In the genomic region with DNA sequence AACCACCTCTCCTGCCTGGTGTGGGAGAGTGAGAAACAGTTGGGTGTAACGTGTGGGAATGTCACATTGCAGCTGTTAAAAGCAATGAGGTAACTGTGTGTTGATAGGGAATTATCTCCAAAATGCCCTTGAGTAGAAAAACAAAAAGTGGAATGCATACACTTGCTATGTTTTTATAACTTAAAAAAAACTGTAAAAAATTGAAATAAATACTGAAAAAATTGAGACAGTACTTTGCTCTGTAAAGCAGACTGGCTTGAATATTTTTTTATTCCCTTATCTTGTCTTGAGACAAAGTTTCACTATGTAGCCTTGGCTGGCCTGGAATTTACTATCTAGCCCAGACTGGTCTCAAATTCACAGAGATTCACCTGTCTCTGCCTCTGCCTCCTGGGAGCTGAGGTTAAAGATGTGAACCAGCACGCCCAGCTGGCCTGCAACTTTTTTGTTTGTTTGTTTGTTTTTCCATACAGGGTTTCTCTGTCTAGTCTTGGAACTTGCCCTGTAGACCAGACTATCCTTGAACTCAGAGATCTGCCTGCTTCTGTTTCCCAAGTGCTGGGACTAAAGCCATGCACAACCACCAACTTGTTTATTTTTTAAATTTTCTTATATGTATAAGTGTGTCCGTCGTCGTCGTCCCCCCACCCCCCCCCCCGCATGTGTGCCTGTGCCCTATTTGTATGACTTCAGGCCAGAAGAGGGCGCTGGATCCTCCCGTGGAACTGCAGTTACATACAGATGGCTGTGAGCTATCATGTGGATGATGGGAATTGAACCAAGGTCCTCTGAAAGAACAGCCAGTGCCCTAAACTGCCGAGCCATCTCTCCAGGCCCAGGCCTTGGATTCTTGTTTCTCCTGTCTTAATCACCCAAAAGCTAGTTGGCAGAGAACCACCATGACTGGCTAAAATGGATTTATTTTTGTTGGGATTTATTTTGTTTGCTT, we compare ENCODE assay signal across 11 mouse cellular contexts. TPM values are rescaled to one million over a fixed set of nuclear protein-coding genes. Genes with fewer than 3 reads are reported as not detected.
A peak's percentile ranks its signal among the peaks of the same experiment; 100 is the strongest.
DNase-seq lines count a peak whose midpoint lies in the region; ATAC-seq lines count a peak whose summit lies in the region.
"Had no signal": no experiment of that assay in that cellular context is flagged by ENCODE, and none has a peak within 500 bp of the region (broad histone marks: within the 10 kb centered on the region; RNA-seq: fewer than 3 reads in every experiment).

No protein-coding gene starts in this region.

- H3K4me3 ChIP-seq in heart, embryonic 10.5 days = no peak overlapping the region
- no peak overlapping the region for H3K4me3 ChIP-seq in heart, embryonic 11.5 days (ENCODE audit: low read depth, low read length)
- H3K4me3 ChIP-seq in heart, embryonic 16.5 days (ENCODE audit: low read length) = no peak overlapping the region
- H3K4me3 ChIP-seq in forebrain, embryonic 16.5 days (replicated peaks; ENCODE audit: low read length) = no peak overlapping the region
- H3K4me3 ChIP-seq: lung, embryonic 15.5 days had no signal

- no peak for DNase-seq in heart, embryonic 10.5 days (ENCODE audit: low spot score)
- peak; percentile 51 for DNase-seq in testis, postnatal 14 days (ENCODE audit: low spot score)
- DNase-seq in testis, postnatal 10 days (ENCODE audit: low spot score) = no peak
- DNase-seq in retina, postnatal 1 day = peak; percentile 57
- no peak for DNase-seq in layer of hippocampus, postnatal 25 days (ENCODE audit: extremely low spot score in 1 of 2, low spot score in 1 of 2)
- DNase-seq: adrenal gland, postnatal 10 days had no signal

- H3K27ac ChIP-seq in heart, embryonic 10.5 days = peak overlapping the region; percentile 38
- H3K27ac ChIP-seq in heart, embryonic 11.5 days (ENCODE audit: low read depth, low read length) = no peak overlapping the region; the same call in 1 of the 2 replicates
- peak overlapping the region; percentile 24; the same call in 1 of the 2 replicates for H3K27ac ChIP-seq in heart, embryonic 16.5 days (ENCODE audit: low read length)
- H3K27ac ChIP-seq in forebrain, embryonic 16.5 days (ENCODE audit: low read length) = no peak overlapping the region
- H3K27ac ChIP-seq: lung, embryonic 15.5 days had no signal

- no peak for ATAC-seq in heart, embryonic 11.5 days (replicated peaks; ENCODE audit: insufficient number of reproducible peaks, low FRiP score, low TSS enrichment)
- no peak for ATAC-seq in heart, embryonic 16.5 days (replicated peaks; ENCODE audit: extremely low read depth, insufficient read depth, low FRiP score)
- no peak for ATAC-seq in forebrain, embryonic 16.5 days
- ATAC-seq: hindbrain, embryonic 16.5 days had no signal

- H3K36me3 ChIP-seq in heart, embryonic 10.5 days = no peaks in the 10 kb centered on the region
- no peaks in the 10 kb centered on the region for H3K36me3 ChIP-seq in heart, embryonic 11.5 days (ENCODE audit: control insufficient read depth, insufficient read depth, low read length)
- no peaks in the 10 kb centered on the region for H3K36me3 ChIP-seq in heart, embryonic 16.5 days (ENCODE audit: control insufficient read depth, insufficient read depth)
- no peaks in the 10 kb centered on the region for H3K36me3 ChIP-seq in forebrain, embryonic 16.5 days (ENCODE audit: control insufficient read depth, insufficient read depth)
- H3K36me3 ChIP-seq: lung, embryonic 15.5 days had no signal

- no peaks in the 10 kb centered on the region for H3K9me3 ChIP-seq in heart, embryonic 10.5 days
- H3K9me3 ChIP-seq in heart, embryonic 11.5 days (replicated peaks; ENCODE audit: control insufficient read depth, low read length) = no peaks in the 10 kb centered on the region
- H3K9me3 ChIP-seq in heart, embryonic 16.5 days (replicated peaks; ENCODE audit: control insufficient read depth, low read length) = no peaks in the 10 kb centered on the region
- H3K9me3 ChIP-seq in forebrain, embryonic 16.5 days (ENCODE audit: control insufficient read depth, low read length) = no peaks in the 10 kb centered on the region
- H3K9me3 ChIP-seq: lung, embryonic 15.5 days had no signal

- no peak overlapping the region for H3K4me2 ChIP-seq in heart, embryonic 11.5 days
- H3K4me2 ChIP-seq in heart, embryonic 16.5 days (ENCODE audit: low read depth, low read length) = no peak overlapping the region
- H3K4me2 ChIP-seq in forebrain, embryonic 16.5 days (ENCODE audit: low read length) = no peak overlapping the region
- H3K4me2 ChIP-seq: lung, embryonic 15.5 days had no signal

- H3K4me1 ChIP-seq in heart, embryonic 10.5 days = peaks cover 75% of the 10 kb centered on the region
- H3K4me1 ChIP-seq in heart, embryonic 11.5 days (ENCODE audit: control insufficient read depth, insufficient read depth, low read length) = peaks cover 39% of the 10 kb centered on the region
- peaks cover 41% of the 10 kb centered on the region for H3K4me1 ChIP-seq in heart, embryonic 16.5 days (ENCODE audit: control insufficient read depth, insufficient read depth, low read length)
- H3K4me1 ChIP-seq in forebrain, embryonic 16.5 days (replicated peaks; ENCODE audit: control insufficient read depth, insufficient read depth, low read length) = peaks cover 8% of the 10 kb centered on the region

- H3K27me3 ChIP-seq in heart, embryonic 10.5 days (ENCODE audit: insufficient read depth, poor library complexity, severe bottlenecking) = no peaks in the 10 kb centered on the region
- no peaks in the 10 kb centered on the region for H3K27me3 ChIP-seq in heart, embryonic 11.5 days (ENCODE audit: control insufficient read depth, insufficient read depth, low read length)
- no peaks in the 10 kb centered on the region for H3K27me3 ChIP-seq in heart, embryonic 16.5 days (ENCODE audit: control insufficient read depth, insufficient read depth, low read length)
- peaks cover 23% of the 10 kb centered on the region for H3K27me3 ChIP-seq in forebrain, embryonic 16.5 days (replicated peaks; ENCODE audit: control insufficient read depth, insufficient read depth, low read length)
- H3K27me3 ChIP-seq: lung, embryonic 15.5 days had no signal

- no peak overlapping the region for H3K9ac ChIP-seq in heart, embryonic 11.5 days (ENCODE audit: low read depth, low read length)
- H3K9ac ChIP-seq in heart, embryonic 16.5 days (ENCODE audit: low read length) = no peak overlapping the region
- no peak overlapping the region for H3K9ac ChIP-seq in forebrain, embryonic 16.5 days (replicated peaks; ENCODE audit: low read depth, low read length)
- H3K9ac ChIP-seq: lung, embryonic 15.5 days had no signal

- 35% methylated on average over 10 of the region's 10 CpGs for WGBS in heart, embryonic 10.5 days
- 36% methylated on average over 10 of the region's 10 CpGs for WGBS in heart, embryonic 11.5 days (ENCODE audit: insufficient replicate concordance)
- WGBS in heart, embryonic 16.5 days = 35% methylated on average over 10 of the region's 10 CpGs
- 36% methylated on average over 10 of the region's 10 CpGs for WGBS in forebrain, embryonic 16.5 days

RNA-seq across cellular contexts. Expression of gene Rhbdf2, which starts 0.5 kb away (rescaled TPM):
- polyA plus RNA-seq in heart, embryonic 10.5 days (2016; fragmentation: Nextera tagmentation; extraction: Ambion mirVana) = 6.7 and 8.7 TPM in 2 replicates
- 5.0 and 6.0 TPM in 2 replicates for polyA plus RNA-seq in heart, embryonic 11.5 days (2014; fragmentation: Nextera tagmentation; extraction: Ambion mirVana)
- polyA plus RNA-seq in heart, embryonic 16.5 days (2015; fragmentation: Nextera tagmentation; extraction: Ambion mirVana) = 9.9 and 10.3 TPM in 2 replicates
- 1 to 10 TPM; 1.1 to 1.8 TPM for total RNA-seq in layer of hippocampus, postnatal 25 days (2021)
- polyA plus RNA-seq in forebrain, embryonic 16.5 days (2015; fragmentation: Nextera tagmentation; extraction: Ambion mirVana) = 1.0 and 1.5 TPM in 2 replicates

RNA-seq across cellular contexts. Expression of gene Prcd, which starts 26.0 kb away (rescaled TPM):
- polyA plus RNA-seq in heart, embryonic 10.5 days (2016; fragmentation: Nextera tagmentation; extraction: Ambion mirVana) = 0.60 and 0.78 TPM in 2 replicates
- polyA plus RNA-seq in heart, embryonic 11.5 days (2014; fragmentation: Nextera tagmentation; extraction: Ambion mirVana) = 0.35 and 0.92 TPM in 2 replicates
- polyA plus RNA-seq in heart, embryonic 16.5 days (2015; fragmentation: Nextera tagmentation; extraction: Ambion mirVana) = 1.7 and 2.5 TPM in 2 replicates
- 1 to 10 TPM; 6.4 to 7.0 TPM for total RNA-seq in layer of hippocampus, postnatal 25 days (2021)
- polyA plus RNA-seq in forebrain, embryonic 16.5 days (2015; fragmentation: Nextera tagmentation; extraction: Ambion mirVana) = 2.9 and 3.2 TPM in 2 replicates

RNA-seq across cellular contexts. Expression of gene Cygb, which starts 26.8 kb away (rescaled TPM):
- polyA plus RNA-seq in heart, embryonic 10.5 days (2016; fragmentation: Nextera tagmentation; extraction: Ambion mirVana) = 1.0 and 2.8 TPM in 2 replicates
- polyA plus RNA-seq in heart, embryonic 11.5 days (2014; fragmentation: Nextera tagmentation; extraction: Ambion mirVana) = 1.1 and 1.2 TPM in 2 replicates
- polyA plus RNA-seq in heart, embryonic 16.5 days (2015; fragmentation: Nextera tagmentation; extraction: Ambion mirVana) = 11.6 and 12.3 TPM in 2 replicates
- 10 to 100 TPM; 65.7 to 78.3 TPM for total RNA-seq in layer of hippocampus, postnatal 25 days (2021)
- 16.6 TPM in 2 replicates for polyA plus RNA-seq in forebrain, embryonic 16.5 days (2015; fragmentation: Nextera tagmentation; extraction: Ambion mirVana)

RNA-seq across cellular contexts. Expression of gene Aanat, which starts 41.1 kb away (rescaled TPM):
- polyA plus RNA-seq in heart, embryonic 10.5 days (2016; fragmentation: Nextera tagmentation; extraction: Ambion mirVana) = not detected in 2 replicates
- not detected in 2 replicates for polyA plus RNA-seq in heart, embryonic 11.5 days (2014; fragmentation: Nextera tagmentation; extraction: Ambion mirVana)
- polyA plus RNA-seq in heart, embryonic 16.5 days (2015; fragmentation: Nextera tagmentation; extraction: Ambion mirVana) = not detected in 2 replicates
- under 1 TPM; 0.32 to 0.68 TPM for total RNA-seq in layer of hippocampus, postnatal 25 days (2021)
- 0.27 TPM in 1 of 2 replicates, not detected in the other for polyA plus RNA-seq in forebrain, embryonic 16.5 days (2015; fragmentation: Nextera tagmentation; extraction: Ambion mirVana)
- total RNA-seq: adrenal gland, postnatal 10 days had no signal
- polyA plus RNA-seq: lung, embryonic 15.5 days had no signal

RNA-seq across cellular contexts. Expression of gene Ube2o, which starts 46.1 kb away (rescaled TPM):
- polyA plus RNA-seq in heart, embryonic 10.5 days (2016; fragmentation: Nextera tagmentation; extraction: Ambion mirVana) = 8.5 and 10.3 TPM in 2 replicates
- 14.7 and 17.1 TPM in 2 replicates for polyA plus RNA-seq in heart, embryonic 11.5 days (2014; fragmentation: Nextera tagmentation; extraction: Ambion mirVana)
- 5.5 and 6.9 TPM in 2 replicates for polyA plus RNA-seq in heart, embryonic 16.5 days (2015; fragmentation: Nextera tagmentation; extraction: Ambion mirVana)
- total RNA-seq in layer of hippocampus, postnatal 25 days (2021) = 10 to 100 TPM; 97.0 to 97.1 TPM
- 15.0 and 17.1 TPM in 2 replicates for polyA plus RNA-seq in forebrain, embryonic 16.5 days (2015; fragmentation: Nextera tagmentation; extraction: Ambion mirVana)

Comparison
In these comparisons a context has a peak if more than half of its experiments do, and no peak if none do; other contexts are left out.
1. DNase-seq: peak in testis, postnatal 14 days (single experiment) and retina, postnatal 1 day (single experiment); none in heart, embryonic 10.5 days (single experiment), testis, postnatal 10 days (single experiment) and layer of hippocampus, postnatal 25 days (0 of 2).
2. H3K27ac ChIP-seq: peak in heart, embryonic 10.5 days (single experiment) and heart, embryonic 16.5 days (single experiment); none in heart, embryonic 11.5 days (single experiment) and forebrain, embryonic 16.5 days (single experiment).